28 mouse cellular contexts compared by ENCODE assay signal in the genomic region with DNA sequence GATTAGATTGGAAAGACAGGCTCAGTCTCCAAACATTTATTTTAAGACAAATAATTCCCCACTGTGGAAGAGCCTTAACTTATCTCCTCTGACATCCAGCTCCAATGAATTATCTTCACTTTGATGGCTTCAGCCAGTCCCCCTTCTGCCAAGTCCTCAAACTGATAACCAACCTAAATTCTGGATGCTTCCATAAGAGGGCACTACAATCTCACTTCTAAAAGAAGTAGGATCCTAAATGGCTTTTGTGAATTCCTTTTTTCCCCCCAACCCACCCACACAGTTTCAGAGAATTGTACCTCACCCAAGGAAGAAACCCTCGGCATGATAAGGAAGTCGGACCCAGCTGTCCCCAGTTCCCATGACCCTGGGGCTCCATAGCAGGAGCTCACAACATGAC. TPM values are rescaled to one million over a fixed set of nuclear protein-coding genes. Genes with fewer than 3 reads are reported as not detected.
A peak's percentile ranks its signal among the peaks of the same experiment; 100 is the strongest.
DNase-seq lines count a peak whose midpoint lies in the region; TF ChIP-seq lines count a peak whose summit lies in the region.
"Had no signal": no experiment of that assay in that cellular context is flagged by ENCODE, and none has a peak within 500 bp of the region (broad histone marks: within the 10 kb centered on the region; RNA-seq: fewer than 3 reads in every experiment).

No protein-coding gene starts in this region.

- 28% methylated on average over 2 of the region's 2 CpGs for WGBS in heart, adult 2 months

- H3K4me1 ChIP-seq in heart, adult 2 months (ENCODE audit: control insufficient read depth, insufficient read depth, low read length) = no peaks in the 10 kb centered on the region
- H3K4me1 ChIP-seq: forebrain, embryonic 15.5 days; hindbrain, embryonic 15.5 days had no signal

- H3K27me3 ChIP-seq in heart, adult 2 months (ENCODE audit: control insufficient read depth, insufficient read depth, low read length) = no peaks in the 10 kb centered on the region
- H3K27me3 ChIP-seq: forebrain, embryonic 15.5 days; hindbrain, embryonic 15.5 days had no signal

- TF ChIP-seq EP300 in heart, adult 2 months (IDR thresholded peaks at IDR 0.05; ENCODE audit: insufficient read depth, low read depth, low read length) = no peak

- intact Hi-C loops in heart, adult 2 months (cut with DNase I) = no loop called here
- intact Hi-C loops in left cerebral cortex, postnatal 14 days (cut with DNase I) = no loop called here

- TF ChIP-seq POLR2A in heart, adult 2 months (IDR thresholded peaks at IDR 0.05; ENCODE audit: insufficient read depth, low read depth, low read length) = no peak
- TF ChIP-seq POLR2A in brain, embryonic 14.5 days (IDR thresholded peaks at IDR 0.05; ENCODE audit: borderline replicate concordance, extremely low read depth, insufficient read depth, insufficient read length, poor library complexity, severe bottlenecking) = no peak

- H3K36me3 ChIP-seq in heart, adult 2 months (ENCODE audit: control insufficient read depth, insufficient read depth, low read length) = no peaks in the 10 kb centered on the region
- H3K36me3 ChIP-seq: forebrain, embryonic 15.5 days; hindbrain, embryonic 15.5 days; midbrain, embryonic 10.5 days had no signal

- no peak overlapping the region for H3K4me3 ChIP-seq in heart, adult 2 months
- H3K4me3 ChIP-seq: forebrain, embryonic 15.5 days; hindbrain, embryonic 15.5 days; midbrain, embryonic 10.5 days; myocyte had no signal

- no peaks in the 10 kb centered on the region for H3K79me2 ChIP-seq in heart, adult 2 months (replicated peaks; ENCODE audit: control insufficient read depth, insufficient read depth, low read length)

- no peak for DNase-seq in heart, adult 2 months
- no peak for DNase-seq in heart, adult 11 months
- peak; percentile 14 to 45 for DNase-seq in left cerebral cortex, postnatal 14 days (ENCODE audit: low spot score in 2 of 2)
- DNase-seq in left cerebral cortex, adult 18-20 months (ENCODE audit: low spot score in 2 of 2) = no peak
- DNase-seq in 416B (ENCODE audit: low read depth) = peak; percentile 47
- peak; percentile 39 for DNase-seq in brain, embryonic 14.5 days (ENCODE audit: low read depth)
- DNase-seq in right cerebral cortex, postnatal 10 days (ENCODE audit: low spot score in 2 of 2) = no peak
- DNase-seq in Muller cell, postnatal 12 days (ENCODE audit: inconsistent ontology term) = no peak
- DNase-seq: adrenal gland, adult 8-10 months; cerebellum, adult 18-20 months; cerebellum, postnatal 36 days; gastrocnemius, postnatal 10 days; heart, postnatal 10 days; kidney, adult 2 months; kidney, postnatal 36 days; left cerebral cortex, postnatal 4 days; lung, postnatal 14 days; thymus, adult 18-20 months had no signal

- no peak overlapping the region for H3K9ac ChIP-seq in heart, adult 2 months (ENCODE audit: low read depth, low read length)
- H3K9ac ChIP-seq: forebrain, embryonic 15.5 days; hindbrain, embryonic 15.5 days had no signal

- no peak overlapping the region for H3K27ac ChIP-seq in heart, adult 2 months
- H3K27ac ChIP-seq: forebrain, embryonic 15.5 days; hindbrain, embryonic 15.5 days; midbrain, embryonic 10.5 days had no signal

- TF ChIP-seq CTCF in heart, adult 2 months (IDR thresholded peaks at IDR 0.05) = peak; percentile 41
- TF ChIP-seq CTCF in brain, embryonic 14.5 days (IDR thresholded peaks at IDR 0.05; ENCODE audit: borderline replicate concordance, extremely low read depth, insufficient read depth, insufficient read length) = no peak

RNA-seq across cellular contexts. Expression of a gene that starts 23.4 kb away (rescaled TPM):
- total RNA-seq in heart, adult 2 months (2021) = 1 to 10 TPM; 2.5 to 3.4 TPM
- polyA plus RNA-seq in heart, adult 2 months (2012; rRNA removed) = 6.9 and 9.2 TPM in 2 replicates
- 10 to 100 TPM; 32.4 to 33.5 TPM for total RNA-seq in left cerebral cortex, postnatal 14 days (2021)
- 10 to 100 TPM; 35.9 to 36.3 TPM for total RNA-seq in left cerebral cortex, adult 18-20 months (2021)
- 23.6 and 45.8 TPM in 2 replicates for polyA plus RNA-seq in brain, embryonic 14.5 days (2012; rRNA removed)
- total RNA-seq: neutrophil, adult 5-6 weeks had no signal

RNA-seq across cellular contexts. Expression of a gene that starts 45.5 kb away (rescaled TPM):
- not detected for total RNA-seq in heart, adult 2 months (2021)
- not detected in 2 replicates for polyA plus RNA-seq in heart, adult 2 months (2012; rRNA removed)
- total RNA-seq in left cerebral cortex, postnatal 14 days (2021) = not detected
- total RNA-seq in left cerebral cortex, adult 18-20 months (2021) = not detected
- polyA plus RNA-seq in brain, embryonic 14.5 days (2012; rRNA removed) = 0.03 TPM in 1 of 2 replicates, not detected in the other
- total RNA-seq: adrenal gland, adult 8-10 months; gastrocnemius, postnatal 10 days; heart, adult 8-10 months; heart, postnatal 10 days; layer of hippocampus, postnatal 14 days; left cerebral cortex, postnatal 4 days; neutrophil, adult 5-6 weeks had no signal
- polyA plus RNA-seq: C2C12; forebrain, embryonic 15.5 days; hindbrain, embryonic 15.5 days; kidney, adult 2 months; liver, embryonic 11.5 days; midbrain, embryonic 10.5 days; myocyte; urinary bladder, adult 2 months had no signal

Comparison
In these comparisons a context has a peak if more than half of its experiments do, and no peak if none do; other contexts are left out.
1. DNase-seq: peak in left cerebral cortex, postnatal 14 days (2 of 2), 416B (single experiment) and brain, embryonic 14.5 days (single experiment); none in heart, adult 2 months (0 of 2), heart, adult 11 months (single experiment), left cerebral cortex, adult 18-20 months (0 of 2), right cerebral cortex, postnatal 10 days (0 of 2) and Muller cell, postnatal 12 days (single experiment).
2. RNA of a gene that starts 23.4 kb away (total RNA-seq): 35.9 to 36.3 TPM in left cerebral cortex, adult 18-20 months and 32.4 to 33.5 TPM in left cerebral cortex, postnatal 14 days; 2.5 to 3.4 TPM in heart, adult 2 months; every median in the first group is over 4 times any median in the second.